Mouse (Mus musculus) kidney, adult 2 months (tissue): ENCODE data around the gene A830031A19Rik.

Source experiments
- CTCF ChIP-seq: fragments of 200-500 bp; conservative IDR thresholded peaks from 2 replicates; pipeline ENCODE4 v1.5.1; 2011; ENCODE audit warnings: low read depth, mild to moderate bottlenecking, control low read depth, low read length, moderate library complexity, mixed read lengths; ENCODE audit not compliant: insufficient read depth, insufficient read length
- POLR2A ChIP-seq: fragments of 200-500 bp; IDR thresholded peaks from one replicate; pipeline ENCODE4 v1.6.1; 2011; ENCODE audit warnings: low read depth, low read length, control low read depth

- TF ChIP-seq CTCF (no peak), POLR2A (no peak)
These were observed 41.9 kb upstream of the A830031A19Rik start for GRCm38 (mm10) chr11:24116582-24117318.
